Mouse (Mus musculus): ENCODE measurements at regions not wholly inside any gene's neighbourhood (a gene's known extent, or its start where the extent isn't known, plus 50 kb on each side); places are given as distances from the start of the nearest gene placed in this dataset.

DNA sequence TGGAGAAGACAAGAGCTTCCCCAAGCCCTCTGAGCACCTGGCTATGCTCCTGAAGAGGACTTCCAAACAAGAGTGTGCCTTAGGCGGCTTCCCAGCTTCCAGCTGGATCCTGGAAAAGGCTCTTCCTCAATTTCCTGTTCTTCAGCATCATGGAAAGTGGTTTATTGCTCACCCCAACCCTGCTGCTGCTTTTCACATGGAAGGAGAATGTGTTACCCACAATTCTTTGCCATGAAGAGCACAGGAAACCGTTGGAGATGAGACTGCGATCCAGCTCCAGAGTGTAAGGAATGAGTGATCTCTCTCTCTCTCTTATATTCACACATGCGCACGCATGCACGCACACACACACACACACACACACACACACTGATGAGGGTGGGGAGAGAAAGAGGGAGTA is 150.6 kb upstream of the Gm5148 start:
- peak overlapping the region; percentile 63 for H3K4me2 ChIP-seq (ENCODE audit: low read depth)
- no peak overlapping the region for H3K4me3 ChIP-seq
- TF ChIP-seq CEBPB (IDR thresholded peaks at IDR 0.05; ENCODE audit: insufficient read depth, poor library complexity, severe bottlenecking): no peak
- no peak for TF ChIP-seq POLR2AphosphoS2 (IDR thresholded peaks at IDR 0.05; ENCODE audit: insufficient read length, low read depth)
- no peak for TF ChIP-seq USF1 (IDR thresholded peaks at IDR 0.05; ENCODE audit: low read depth)
- no peak for TF ChIP-seq TCF12 (IDR thresholded peaks at IDR 0.05; ENCODE audit: insufficient read depth, poor library complexity, severe bottlenecking)
- no peak for TF ChIP-seq SRF (IDR thresholded peaks at IDR 0.05; ENCODE audit: control insufficient read depth, insufficient read length, low read depth)
- no peak for TF ChIP-seq MYOG (IDR thresholded peaks at IDR 0.05; ENCODE audit: control insufficient read depth in 1 of 3, insufficient read depth in 1 of 3, insufficient read length in 2 of 3, low read depth in 2 of 3)
- TF ChIP-seq REST (IDR thresholded peaks at IDR 0.05; ENCODE audit: insufficient read depth, insufficient read length): no peak
- no peak for TF ChIP-seq E2F4 (IDR thresholded peaks at IDR 0.05; ENCODE audit: insufficient read depth)
- TF ChIP-seq MAX (IDR thresholded peaks at IDR 0.05; ENCODE audit: low read depth): no peak
- TF ChIP-seq POLR2A (IDR thresholded peaks at IDR 0.05; ENCODE audit: insufficient read length, low read depth): no peak
- TF ChIP-seq MYOD1 (IDR thresholded peaks at IDR 0.05; ENCODE audit: control insufficient read depth in 1 of 3, insufficient read length in 2 of 3, low read depth in 2 of 3): no peak
- TF ChIP-seq TCF3 (IDR thresholded peaks at IDR 0.05; ENCODE audit: insufficient read length, low read depth): no peak

DNA sequence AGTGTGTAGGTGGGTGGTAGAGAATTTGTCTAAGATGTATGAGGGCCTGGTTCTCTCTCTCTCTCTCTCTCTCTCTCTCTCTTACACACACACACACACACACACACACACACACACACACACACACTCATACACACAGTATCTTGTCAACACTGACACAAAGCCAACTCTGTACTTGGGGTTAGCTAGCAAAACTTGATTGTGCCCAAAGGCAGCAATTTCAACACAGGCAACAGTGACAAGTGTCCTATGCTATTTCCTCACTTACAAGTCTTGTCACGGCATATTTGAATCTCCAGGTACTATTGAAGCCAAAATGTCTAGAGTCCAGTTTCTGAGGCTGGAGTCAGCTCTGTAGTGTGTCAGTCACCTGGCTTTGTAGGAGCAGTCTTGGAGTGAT is 150.1 kb upstream of the Gm5148 start:
- H3K79me2 ChIP-seq (ENCODE audit: control insufficient read depth, insufficient read depth): no peaks in the 10 kb centered on the region
- no peak for TF ChIP-seq TCF3 (IDR thresholded peaks at IDR 0.05; ENCODE audit: insufficient read length, low read depth)
- no peak for TF ChIP-seq MYOD1 (IDR thresholded peaks at IDR 0.05; ENCODE audit: control insufficient read depth in 1 of 3, insufficient read length in 2 of 3, low read depth in 2 of 3)
- TF ChIP-seq REST (IDR thresholded peaks at IDR 0.05; ENCODE audit: insufficient read depth, insufficient read length): no peak
- no peak for TF ChIP-seq CEBPB (IDR thresholded peaks at IDR 0.05; ENCODE audit: insufficient read depth, poor library complexity, severe bottlenecking)
- no peak for TF ChIP-seq MYOG (IDR thresholded peaks at IDR 0.05; ENCODE audit: control insufficient read depth in 1 of 3, insufficient read depth in 1 of 3, insufficient read length in 2 of 3, low read depth in 2 of 3)
- peak overlapping the region; percentile 63 for H3K4me2 ChIP-seq (ENCODE audit: low read depth)
- H3ac ChIP-seq (ENCODE audit: control insufficient read depth, insufficient read length): no peak overlapping the region
- H3K36me3 ChIP-seq (ENCODE audit: control insufficient read depth, insufficient read depth): no peaks in the 10 kb centered on the region
- H3K4me3 ChIP-seq: no peak overlapping the region
- H3K27me3 ChIP-seq (ENCODE audit: control insufficient read depth, insufficient read depth, insufficient read length): no peaks in the 10 kb centered on the region

More for the DNA sequence above, 150.6 kb upstream of the Gm5148 start:
- no peaks in the 10 kb centered on the region for H3K27me3 ChIP-seq (ENCODE audit: control insufficient read depth, insufficient read depth, insufficient read length)
- no peak overlapping the region for H3ac ChIP-seq (ENCODE audit: control insufficient read depth, insufficient read length)
- H3K79me2 ChIP-seq (ENCODE audit: control insufficient read depth, insufficient read depth): no peaks in the 10 kb centered on the region
- no peaks in the 10 kb centered on the region for H3K36me3 ChIP-seq (ENCODE audit: control insufficient read depth, insufficient read depth)

DNA sequence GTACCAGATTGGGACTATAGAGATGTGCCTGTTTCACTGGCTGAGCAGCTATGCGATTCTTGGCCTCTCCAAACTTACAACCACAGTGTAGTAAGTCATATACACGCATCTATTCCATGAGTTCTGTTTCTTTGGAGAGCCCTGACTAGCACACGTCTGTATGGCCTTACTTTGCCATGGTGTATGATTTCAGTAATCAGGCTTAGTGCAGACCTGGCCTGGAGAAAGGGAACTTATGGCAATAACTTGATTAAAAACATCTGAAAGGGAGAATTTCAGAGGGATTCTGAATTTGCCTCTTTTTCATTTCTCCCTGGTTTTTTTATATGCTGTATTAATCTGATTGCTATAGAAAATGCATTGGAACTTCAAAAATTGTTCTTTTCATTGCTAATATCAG is 148.0 kb upstream of the Gm5148 start:
- Histone ChIP-seq H3ac (ENCODE audit: control insufficient read depth, insufficient read length) (no peak overlapping the region), H3K27me3 (ENCODE audit: control insufficient read depth, insufficient read depth, insufficient read length) (no peaks in the 10 kb centered on the region), H3K4me2 (ENCODE audit: low read depth) (no peak overlapping the region), H3K36me3 (ENCODE audit: control insufficient read depth, insufficient read depth) (no peaks in the 10 kb centered on the region), H3K79me2 (ENCODE audit: control insufficient read depth, insufficient read depth) (no peaks in the 10 kb centered on the region), H3K4me3 (no peak overlapping the region)
- no peak for TF ChIP-seq POLR2A (IDR thresholded peaks at IDR 0.05; ENCODE audit: insufficient read length, low read depth)
- no peak for TF ChIP-seq TCF12 (IDR thresholded peaks at IDR 0.05; ENCODE audit: insufficient read depth, poor library complexity, severe bottlenecking)
- TF ChIP-seq CEBPB (IDR thresholded peaks at IDR 0.05; ENCODE audit: insufficient read depth, poor library complexity, severe bottlenecking): no peak
- no peak for TF ChIP-seq E2F4 (IDR thresholded peaks at IDR 0.05; ENCODE audit: insufficient read depth)
- no peak for TF ChIP-seq POLR2AphosphoS2 (IDR thresholded peaks at IDR 0.05; ENCODE audit: insufficient read length, low read depth)

DNA sequence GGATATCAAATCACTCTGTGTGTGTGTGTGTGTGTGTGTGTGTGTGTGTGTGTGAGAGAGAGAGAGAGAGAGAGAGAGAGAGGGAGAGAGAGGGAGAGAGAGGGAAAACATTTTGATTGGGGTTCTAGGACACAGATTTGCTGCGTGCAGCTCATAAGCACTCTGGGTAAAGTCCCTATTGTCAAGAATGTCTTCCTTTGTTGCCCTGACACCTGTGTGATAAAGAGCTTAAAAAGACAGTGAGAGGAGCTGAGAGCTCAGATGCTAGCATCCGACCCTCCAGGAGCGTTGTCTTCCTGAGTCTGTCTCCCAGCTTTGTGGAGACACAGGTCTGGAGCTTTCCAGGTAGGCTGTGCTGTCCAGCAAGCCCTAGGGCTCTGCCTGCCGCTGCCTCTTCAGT is 146.8 kb upstream of the Gm5148 start:
- H3K27me3 ChIP-seq (ENCODE audit: control insufficient read depth, insufficient read depth, insufficient read length): no peaks in the 10 kb centered on the region
- no peak overlapping the region for H3K4me3 ChIP-seq
- H3K36me3 ChIP-seq (ENCODE audit: control insufficient read depth, insufficient read depth): no peaks in the 10 kb centered on the region
- no peak overlapping the region for H3K4me2 ChIP-seq (ENCODE audit: low read depth)
- H3K79me2 ChIP-seq (ENCODE audit: control insufficient read depth, insufficient read depth): no peaks in the 10 kb centered on the region
- no peak overlapping the region for H3ac ChIP-seq (ENCODE audit: control insufficient read depth, insufficient read length)
- TF ChIP-seq MYOD1 (IDR thresholded peaks at IDR 0.05; ENCODE audit: control insufficient read depth in 1 of 3, insufficient read length in 2 of 3, low read depth in 2 of 3): no peak
- TF ChIP-seq MYOG (IDR thresholded peaks at IDR 0.05; ENCODE audit: control insufficient read depth in 1 of 3, insufficient read depth in 1 of 3, insufficient read length in 2 of 3, low read depth in 2 of 3): no peak
- no peak for TF ChIP-seq POLR2A (IDR thresholded peaks at IDR 0.05; ENCODE audit: insufficient read length, low read depth)
- TF ChIP-seq SRF (IDR thresholded peaks at IDR 0.05; ENCODE audit: control insufficient read depth, insufficient read length, low read depth): no peak
- TF ChIP-seq TCF3 (IDR thresholded peaks at IDR 0.05; ENCODE audit: insufficient read length, low read depth): no peak
- TF ChIP-seq REST (IDR thresholded peaks at IDR 0.05; ENCODE audit: insufficient read depth, insufficient read length): no peak
- TF ChIP-seq E2F4 (IDR thresholded peaks at IDR 0.05; ENCODE audit: insufficient read depth): no peak

DNA sequence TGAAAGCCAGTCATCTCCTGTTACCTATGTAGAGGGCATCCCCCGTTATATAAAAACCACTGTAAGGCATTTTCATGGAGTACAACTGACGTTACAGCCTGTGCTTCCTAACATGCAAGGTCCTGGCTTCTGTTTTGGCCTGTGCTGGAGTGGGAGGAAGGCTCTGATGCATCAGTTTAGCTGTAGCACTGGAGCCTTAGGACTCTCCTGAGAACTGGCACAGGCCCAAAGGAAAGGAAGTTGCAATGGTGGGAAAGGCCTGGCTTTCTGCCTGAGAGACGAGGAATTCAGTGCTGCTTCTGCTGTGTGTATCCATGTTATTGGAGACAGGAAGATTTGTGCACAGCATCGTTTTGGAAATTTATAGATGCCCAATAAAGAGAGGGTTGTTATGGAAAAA is 144.2 kb upstream of the Gm5148 start:
- TF ChIP-seq MYOG (IDR thresholded peaks at IDR 0.05; ENCODE audit: control insufficient read depth in 1 of 3, insufficient read depth in 1 of 3, insufficient read length in 2 of 3, low read depth in 2 of 3) (no peak), TCF12 (IDR thresholded peaks at IDR 0.05; ENCODE audit: insufficient read depth, poor library complexity, severe bottlenecking) (no peak), CEBPB (IDR thresholded peaks at IDR 0.05; ENCODE audit: insufficient read depth, poor library complexity, severe bottlenecking) (no peak), MAX (IDR thresholded peaks at IDR 0.05; ENCODE audit: low read depth) (no peak), USF1 (IDR thresholded peaks at IDR 0.05; ENCODE audit: low read depth) (no peak), REST (IDR thresholded peaks at IDR 0.05; ENCODE audit: insufficient read depth, insufficient read length) (no peak), E2F4 (IDR thresholded peaks at IDR 0.05; ENCODE audit: insufficient read depth) (no peak), MYOD1 (IDR thresholded peaks at IDR 0.05; ENCODE audit: control insufficient read depth in 1 of 3, insufficient read length in 2 of 3, low read depth in 2 of 3) (no peak), SRF (IDR thresholded peaks at IDR 0.05; ENCODE audit: control insufficient read depth, insufficient read length, low read depth) (no peak), POLR2A (IDR thresholded peaks at IDR 0.05; ENCODE audit: insufficient read length, low read depth) (no peak)
- H3K4me3 ChIP-seq: no peak overlapping the region
- no peaks in the 10 kb centered on the region for H3K27me3 ChIP-seq (ENCODE audit: control insufficient read depth, insufficient read depth, insufficient read length)
- H3K36me3 ChIP-seq (ENCODE audit: control insufficient read depth, insufficient read depth): no peaks in the 10 kb centered on the region
- no peaks in the 10 kb centered on the region for H3K79me2 ChIP-seq (ENCODE audit: control insufficient read depth, insufficient read depth)
- H3ac ChIP-seq (ENCODE audit: control insufficient read depth, insufficient read length): no peak overlapping the region
- no peak overlapping the region for H3K4me2 ChIP-seq (ENCODE audit: low read depth)

Data from myocyte (in vitro differentiated cells).